Mouse (Mus musculus) neutrophil, adult 5-6 weeks (primary cell): ENCODE data around the gene C1qtnf9. TPM values are rescaled to one million over a fixed set of nuclear protein-coding genes. Genes with fewer than 3 reads are reported as not detected.

Experiments used
- ATAC-seq: fragments of 151-379, 151-347 bp; 2 replicates; pipeline ENCODE4 v1.8.0; 2017; ENCODE audit warnings: mild to moderate bottlenecking, moderate TSS enrichment; ENCODE audit not compliant: insufficient number of reproducible peaks, poor library complexity, low FRiP score, severe bottlenecking; ENCODE audit errors: extremely low read depth
- total RNA-seq: library from RNA; stranded (forward); fragments of 200-1000 nt; gene quantifications from 2 replicates; pipeline ENCODE4 v1.2.3, GENCODE M21; 2017

The C1qtnf9 gene
- 1.8 and 2.3 TPM in 2 replicates for total RNA-seq

- ATAC-seq: no peak
These were observed at the start of gene C1qtnf9 for GRCm38 (mm10) chr14:60767884-60768283. Gene C1qtnf9, plus strand, starts transcription at chr14:60768134.

GRCm38 (mm10) chr14:60721304-60721703, 46.6 kb upstream of the C1qtnf9 start:
- ATAC-seq: peak; percentile 21; the same call in 1 of the 2 replicates

- ATAC-seq: no peak
These were observed 46.0 kb upstream of the C1qtnf9 start for GRCm38 (mm10) chr14:60721938-60722337.

DNA sequence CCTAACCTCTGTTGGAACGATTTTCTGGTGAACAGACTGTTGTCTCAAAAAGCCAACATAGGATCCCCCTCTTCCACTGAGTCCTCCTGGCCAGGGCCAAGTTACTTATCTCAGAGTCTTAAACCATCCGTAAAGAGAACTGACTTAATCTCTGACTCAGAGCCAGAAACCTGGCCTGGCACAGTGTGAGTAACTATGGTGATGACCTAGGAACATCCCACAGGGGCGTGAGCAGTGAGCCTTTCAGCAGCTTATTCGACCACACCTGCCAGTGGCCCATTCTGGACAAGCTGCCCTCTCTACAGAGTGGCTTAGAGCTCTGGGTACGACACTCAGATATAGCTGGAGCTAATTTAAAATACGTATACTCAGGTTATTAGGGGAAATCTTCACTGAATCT, 41.8 kb upstream of the C1qtnf9 start:
- ATAC-seq: no peak

GRCm38 (mm10) chr14:60727130-60727529, 40.8 kb upstream of the C1qtnf9 start:
- ATAC-seq: no peak

GRCm38 (mm10) chr14:60732081-60732480, 35.9 kb upstream of the C1qtnf9 start:
- ATAC-seq: no peak

DNA sequence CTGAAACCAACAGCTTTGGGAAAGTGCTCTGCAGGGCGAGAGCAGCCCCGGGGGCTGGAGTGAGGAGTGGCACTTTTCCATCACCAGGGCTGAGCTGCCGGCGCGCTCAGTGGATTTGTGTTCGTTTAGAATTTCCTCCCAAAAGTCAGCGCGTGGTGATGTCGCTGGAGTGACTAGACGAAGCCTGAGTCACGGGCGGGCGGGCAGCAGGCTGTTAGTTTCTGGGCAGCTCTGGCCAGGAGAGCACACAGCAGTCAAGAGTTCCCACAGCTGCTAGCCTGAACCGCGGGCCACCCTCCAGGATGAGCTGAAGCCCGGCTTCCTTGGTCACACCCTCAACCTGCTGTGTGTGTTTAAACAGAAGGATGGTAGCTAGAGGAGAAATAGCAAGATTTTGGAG, 35.1 kb upstream of the C1qtnf9 start:
- no peak; the same call in 1 of the 2 replicates for ATAC-seq

- ATAC-seq: no peak
These were observed 34.2 kb upstream of the C1qtnf9 start for GRCm38 (mm10) chr14:60733706-60734105.

GRCm38 (mm10) chr14:60735206-60735605, 32.7 kb upstream of the C1qtnf9 start:
- ATAC-seq: no peak

GRCm38 (mm10) chr14:60735848-60736547, 31.9 kb upstream of the C1qtnf9 start:
- no peak for ATAC-seq

DNA sequence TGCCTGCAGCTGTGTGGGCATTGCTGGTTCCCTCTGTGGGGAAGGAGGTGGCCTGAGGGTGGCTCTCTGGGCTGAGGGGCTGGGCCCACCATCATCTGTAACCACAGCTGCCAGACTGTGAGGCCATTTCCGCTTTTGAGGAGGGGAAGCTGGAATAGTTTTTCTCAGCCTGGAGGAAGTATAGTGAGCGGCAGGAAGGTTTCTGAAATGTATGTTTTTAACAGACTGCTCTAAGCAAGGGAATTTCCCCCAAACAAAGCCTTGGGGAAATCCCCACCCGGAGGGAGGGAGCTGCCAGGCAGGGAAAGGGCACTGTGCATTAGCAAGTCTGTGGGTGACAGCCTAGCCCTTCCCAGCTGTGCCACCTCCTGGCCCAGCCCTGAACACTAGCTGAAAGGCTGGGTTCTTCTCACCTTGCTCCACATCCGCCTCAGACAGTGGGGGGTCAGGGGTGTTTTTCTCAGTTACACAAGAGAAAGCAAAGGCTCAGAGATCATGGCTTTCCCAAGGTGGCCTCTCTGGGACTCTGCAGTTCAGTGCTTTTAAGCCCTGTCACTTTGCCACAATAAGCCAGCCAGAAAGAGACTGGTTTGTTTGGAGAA, 31.2 kb upstream of the C1qtnf9 start:
- ATAC-seq: peak; percentile 65

- peak; percentile 38 for ATAC-seq
These were observed 30.7 kb upstream of the C1qtnf9 start for GRCm38 (mm10) chr14:60737202-60737611.

- peak; percentile 14; the same call in 1 of the 2 replicates for ATAC-seq
These were observed 29.4 kb upstream of the C1qtnf9 start for GRCm38 (mm10) chr14:60738434-60738938.

GRCm38 (mm10) chr14:60739155-60739554, 28.8 kb upstream of the C1qtnf9 start:
- ATAC-seq: no peak

DNA sequence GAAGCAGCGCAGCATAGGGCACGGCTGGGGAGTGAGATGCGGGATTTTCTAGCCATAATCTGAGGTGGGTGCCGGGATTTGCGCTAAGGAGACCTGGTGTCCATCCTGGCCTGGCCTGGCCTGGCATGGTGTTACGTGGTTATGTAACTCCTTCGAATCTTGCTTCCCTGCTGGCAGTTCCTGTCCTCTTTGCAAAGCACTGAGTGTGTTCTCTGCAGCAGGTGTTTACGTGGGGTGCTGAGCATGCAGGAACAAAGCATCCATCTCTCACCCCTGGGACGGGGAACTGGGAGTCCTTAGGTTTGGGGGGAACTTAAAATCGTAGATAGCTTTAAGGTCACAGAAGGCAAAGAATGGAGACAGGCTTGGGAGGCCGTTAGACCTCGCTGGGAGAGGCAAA, 28.3 kb upstream of the C1qtnf9 start:
- no peak for ATAC-seq

DNA sequence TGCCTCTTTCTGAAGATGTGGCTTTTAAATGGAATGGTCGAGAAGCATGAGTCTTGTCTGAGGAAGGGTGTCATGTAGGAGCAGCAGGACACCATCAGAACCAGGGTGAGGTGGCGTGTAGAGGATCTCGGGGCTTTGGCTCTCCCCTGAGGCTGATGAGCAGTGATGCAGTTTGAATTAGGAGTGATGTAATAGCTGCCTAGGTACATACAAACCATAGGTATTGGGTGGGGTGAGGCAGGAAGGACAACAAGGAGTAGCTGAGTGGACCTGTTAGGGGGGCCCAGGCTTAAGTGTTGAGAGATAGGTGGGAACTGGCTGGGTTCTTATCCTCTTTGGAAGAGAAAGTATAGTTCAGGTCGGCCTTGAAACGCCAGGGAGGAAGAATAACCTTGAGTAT, 27.4 kb upstream of the C1qtnf9 start:
- ATAC-seq: no peak

DNA sequence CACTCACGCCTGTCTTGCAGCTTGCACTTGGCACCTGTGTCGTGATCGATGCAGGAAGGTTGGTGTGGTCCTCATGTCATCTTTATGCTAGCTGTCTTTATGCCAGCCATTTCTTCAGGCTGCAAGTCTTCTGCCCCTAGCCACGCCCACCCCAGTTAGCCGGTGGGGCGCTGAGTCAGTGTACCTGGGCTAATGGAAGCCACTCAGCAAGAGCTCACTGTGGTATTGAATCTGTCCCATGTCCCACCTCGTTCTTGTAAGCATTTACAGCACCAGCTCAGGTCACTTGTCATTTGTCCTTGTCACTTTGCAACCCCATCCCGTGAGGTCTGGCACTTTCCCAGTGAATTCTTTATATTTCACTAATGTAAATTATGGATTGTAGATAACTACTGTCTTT, 26.9 kb upstream of the C1qtnf9 start:
- ATAC-seq: no peak

GRCm38 (mm10) chr14:60741490-60741981, 26.4 kb upstream of the C1qtnf9 start:
- ATAC-seq: no peak

DNA sequence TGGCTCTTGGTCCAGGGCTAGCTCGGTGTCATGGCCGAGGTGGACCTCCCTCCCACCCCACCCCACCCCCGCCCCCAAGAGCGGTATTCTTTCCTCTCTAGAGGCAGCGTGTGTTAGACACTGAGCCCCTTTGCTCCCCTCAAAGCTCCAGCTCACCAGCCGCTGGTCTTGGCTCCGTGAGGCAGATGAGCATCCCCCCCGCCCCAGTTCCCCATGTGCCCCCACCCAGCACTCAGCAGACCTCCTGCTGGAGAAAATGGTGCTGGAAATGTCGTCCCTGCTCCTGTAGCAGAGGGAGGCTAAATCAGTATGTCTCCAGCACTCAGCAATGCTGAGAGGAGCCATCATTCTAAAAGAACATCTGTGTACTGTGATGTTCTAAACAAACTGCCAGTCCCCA, 24.3 kb upstream of the C1qtnf9 start:
- ATAC-seq: no peak

DNA sequence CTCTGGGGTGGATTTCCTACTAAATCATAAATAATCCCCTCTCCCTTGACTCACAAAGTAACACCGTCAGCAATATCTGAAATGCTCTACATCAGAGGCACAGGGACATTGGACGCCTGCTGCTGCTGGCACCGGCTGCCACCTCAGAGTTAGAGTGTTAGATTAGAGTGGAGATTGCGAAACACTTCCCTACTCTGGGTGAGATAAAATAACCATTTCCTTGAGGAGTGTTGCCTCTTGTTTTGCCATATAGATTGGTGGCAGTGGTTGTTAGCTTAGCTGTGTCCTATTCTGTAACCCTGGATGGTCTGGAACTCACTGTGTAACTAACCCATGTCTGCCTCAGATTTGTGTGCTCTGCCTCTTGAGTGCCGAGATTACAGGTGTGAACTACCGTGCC, 22.7 kb upstream of the C1qtnf9 start:
- ATAC-seq: no peak
